Mouse (Mus musculus) layer of hippocampus, adult 2 months (tissue): ENCODE measurements at regions not wholly inside any gene's neighbourhood (a gene's known extent, or its start where the extent isn't known, plus 50 kb on each side); places are given as distances from the start of the nearest gene placed in this dataset.

Experiments used
- DNase-seq, 2 experiments: peaks; one replicate each; pipeline ENCODE4 v3.0.0; 2022; ENCODE audit warnings: low spot score in 2 of 2
- H3K27ac ChIP-seq: fragments of 200-600 bp; 2 replicates; pipeline ENCODE4 v1.8.1; 2022
- H3K4me3 ChIP-seq: fragments of 200-600 bp; 2 replicates; pipeline ENCODE4 v1.8.1; 2022; ENCODE audit warnings: mild to moderate bottlenecking
- CTCF ChIP-seq: fragments of 200-600 bp; conservative IDR thresholded peaks from 2 replicates; pipeline ENCODE4 v1.8.1; 2022; ENCODE audit warnings: antibody characterized with exemption, mild to moderate bottlenecking, moderate library complexity

- no peak for DNase-seq
- Histone ChIP-seq H3K4me3 (no peak overlapping the region), H3K27ac (no peak overlapping the region)
- TF ChIP-seq CTCF, result no peak
Measured at GRCm38 (mm10) chr1:155041592-155041991, 57.8 kb downstream of the Ier5 start.

GRCm38 (mm10) chr1:155040939-155041371, 58.5 kb downstream of the Ier5 start:
- no peak overlapping the region for H3K4me3 ChIP-seq
- DNase-seq, result no peak
- no peak for TF ChIP-seq CTCF
- no peak overlapping the region for H3K27ac ChIP-seq

- no peak overlapping the region for H3K27ac ChIP-seq
Measured at GRCm38 (mm10) chr1:155040086-155040726, 59.2 kb downstream of the Ier5 start.

GRCm38 (mm10) chr1:155038631-155039625, 60.5 kb downstream of the Ier5 start:
- H3K4me3 ChIP-seq, result no peak overlapping the region
- no peak for TF ChIP-seq CTCF
- DNase-seq, result no peak
- 0 out of 2 replicates have a peak overlapping the region, but pooled peaks have one; percentile 36 for H3K27ac ChIP-seq

More at GRCm38 (mm10) chr1:155040086-155040726, 59.2 kb downstream of the Ier5 start:
- no peak for TF ChIP-seq CTCF
- no peak for DNase-seq
- H3K4me3 ChIP-seq, result no peak overlapping the region

GRCm38 (mm10) chr1:155037479-155037878, 62.0 kb downstream of the Ier5 start:
- no peak for DNase-seq
- Histone ChIP-seq H3K4me3 (no peak overlapping the region), H3K27ac (no peak overlapping the region)
- TF ChIP-seq CTCF, result no peak

GRCm38 (mm10) chr1:155030908-155031307, 68.5 kb downstream of the Ier5 start:
- TF ChIP-seq CTCF, result no peak
- Histone ChIP-seq H3K27ac (no peak overlapping the region), H3K4me3 (no peak overlapping the region)

GRCm38 (mm10) chr1:155029195-155029879, 70.1 kb downstream of the Ier5 start:
- peak overlapping the region; percentile 64 for H3K27ac ChIP-seq
- H3K4me3 ChIP-seq, result no peak overlapping the region
- peak; percentile 47 to 65 for DNase-seq
- no peak for TF ChIP-seq CTCF

More at GRCm38 (mm10) chr1:155030908-155031307, 68.5 kb downstream of the Ier5 start:
- DNase-seq, result no peak

- H3K27ac ChIP-seq, result peak overlapping the region; percentile 64; the same call in 1 of the 2 replicates
- H3K4me3 ChIP-seq, result no peak overlapping the region
- no peak for DNase-seq
- no peak for TF ChIP-seq CTCF
Measured at GRCm38 (mm10) chr1:155028735-155029134, 70.7 kb downstream of the Ier5 start.

GRCm38 (mm10) chr1:155028147-155028546, 71.3 kb downstream of the Ier5 start:
- TF ChIP-seq CTCF, result no peak
- DNase-seq, result no peak
- Histone ChIP-seq H3K27ac (peak overlapping the region; percentile 64; the same call in 1 of the 2 replicates), H3K4me3 (no peak overlapping the region)

GRCm38 (mm10) chr1:155027583-155027982, 71.9 kb downstream of the Ier5 start:
- no peak for DNase-seq
- 0 out of 2 replicates have a peak overlapping the region, but pooled peaks have one; percentile 28 for H3K27ac ChIP-seq
- TF ChIP-seq CTCF, result no peak
- H3K4me3 ChIP-seq, result no peak overlapping the region

- TF ChIP-seq CTCF, result peak; percentile 95
- Histone ChIP-seq H3K4me3 (no peak overlapping the region), H3K27ac (no peak overlapping the region; the same call in 1 of the 2 replicates)
- DNase-seq, result peak; percentile 75 to 87
Measured at GRCm38 (mm10) chr1:155025862-155026478, 73.5 kb downstream of the Ier5 start.

GRCm38 (mm10) chr1:155023324-155023723, 76.1 kb downstream of the Ier5 start:
- H3K4me3 ChIP-seq, result no peak overlapping the region
- TF ChIP-seq CTCF, result no peak
- H3K27ac ChIP-seq, result no peak overlapping the region
- no peak for DNase-seq

- DNase-seq, result no peak
- no peak for TF ChIP-seq CTCF
- Histone ChIP-seq H3K4me3 (no peak overlapping the region), H3K27ac (no peak overlapping the region)
Measured at GRCm38 (mm10) chr1:155015669-155016068, 83.8 kb downstream of the Ier5 start.
